Mouse (Mus musculus) limb, embryonic 14.5 days (tissue): Measurements from ENCODE around the gene Pigp. TPM values are rescaled to one million over a fixed set of nuclear protein-coding genes. Genes with fewer than 3 reads are reported as not detected.
A peak's percentile ranks its signal among the peaks of the same experiment; 100 is the strongest.

ENCODE experiments used
- ATAC-seq: fragments of 200-750 bp; cut with Nextera tagmentation; 2 replicates; pipeline ENCODE4 v1.8.0; 2017; ENCODE audit warnings: low read depth, moderate number of reproducible peaks, moderate TSS enrichment; ENCODE audit not compliant: low FRiP score
- DNase-seq: peaks from one replicate; pipeline ENCODE4 v3.0.0-alpha.2; 2015; ENCODE audit warnings: low spot score
- H3K27ac ChIP-seq: fragments of 300-500 bp; sonication (generic); replicated peaks from 2 replicates; pipeline ENCODE4 v1.5.1; 2014; ENCODE audit warnings: low read depth, mild to moderate bottlenecking, low read length, moderate library complexity, mixed read lengths
- H3K27me3 ChIP-seq: fragments of 300-500 bp; sonication (generic); 2 replicates; pipeline ENCODE4 v1.6.1; 2014; ENCODE audit warnings: low read length, mixed read lengths; ENCODE audit not compliant: control insufficient read depth, insufficient read depth
- H3K36me3 ChIP-seq: fragments of 300-500 bp; sonication (generic); 2 replicates; pipeline ENCODE4 v1.6.1; 2014; ENCODE audit warnings: mild to moderate bottlenecking, low read length, moderate library complexity, mixed read lengths; ENCODE audit not compliant: control insufficient read depth, insufficient read depth
- H3K4me1 ChIP-seq: fragments of 300-500 bp; sonication (generic); 2 replicates; pipeline ENCODE4 v1.6.1; 2014; ENCODE audit warnings: antibody characterized with exemption, low read length, mixed read lengths; ENCODE audit not compliant: control insufficient read depth, insufficient read depth
- H3K4me2 ChIP-seq: fragments of 300-500 bp; sonication (generic); replicated peaks from 2 replicates; pipeline ENCODE4 v1.6.1; 2014; ENCODE audit warnings: low read depth, mild to moderate bottlenecking, low read length, moderate library complexity; ENCODE audit not compliant: severe bottlenecking
- H3K4me3 ChIP-seq: fragments of 300-500 bp; sonication (generic); replicated peaks from 2 replicates; pipeline ENCODE4 v1.5.1; 2014; ENCODE audit warnings: low read length
- H3K9ac ChIP-seq: fragments of 300-500 bp; sonication (generic); 2 replicates; pipeline ENCODE4 v1.6.1; 2014; ENCODE audit warnings: mild to moderate bottlenecking, low read depth, low read length, moderate library complexity; ENCODE audit not compliant: severe bottlenecking
- H3K9me3 ChIP-seq: fragments of 300-500 bp; sonication (generic); 2 replicates; pipeline ENCODE4 v1.6.1; 2016; ENCODE audit warnings: low read length; ENCODE audit not compliant: control insufficient read depth
- POLR2A ChIP-seq: fragments of 200-500 bp; IDR thresholded peaks from 2 replicates; pipeline ENCODE4 v1.8.0; 2012; ENCODE audit warnings: inconsistent platforms, mild to moderate bottlenecking, moderate library complexity, borderline replicate concordance; ENCODE audit not compliant: insufficient read depth, insufficient read length; ENCODE audit errors: extremely low read depth
- WGBS: fragments of 180-500 bp; shearing (Covaris S2); extraction: QIAGEN DNeasy Blood & Tissue Kit; methylation state at CpG from one replicate; pipeline ENCODE4 v1.1.7; 2014; 5-methylcytosine and 5-hydroxymethylcytosine counted together
- polyA plus RNA-seq, 2 experiments: library from polyadenylated mRNA; depleted of rRNA in 1 of 2; stranded (reverse) in 1 of 2; unstranded in 1 of 2; fragments of >200 nt; fragmentation: Nextera tagmentation in 1 of 2; extraction: Ambion mirVana in 1 of 2; gene quantifications; 2 replicates each; pipeline versions ENCODE4 v1.2.1 to v1.2.3; 2012 to 2014

Gene Pigp
- polyA plus RNA-seq, 2 experiments, result 83.2 to 101 TPM

- Histone ChIP-seq H3K27ac (no peak within 1 kb of the TSS), H3K27me3 (peaks cover 22% of the 10 kb centered on the region)
- 2% methylated on average over 60 of the region's 63 CpGs for WGBS
These were observed 43.6 kb downstream of the Pigp start, which contains the start of gene Ripply3 for GRCm38 (mm10) chr16:94327781-94328711. Gene Ripply3, plus strand, starts transcription at chr16:94328420.

GRCm38 (mm10) chr16:94326008-94326407, 45.6 kb downstream of the Pigp start:
- no peak overlapping the region for H3K4me2 ChIP-seq
- peaks cover 12% of the 10 kb centered on the region for H3K4me1 ChIP-seq
- H3K9ac ChIP-seq, result no peak overlapping the region
- 82% methylated on average over 3 of the region's 3 CpGs for WGBS
- H3K9me3 ChIP-seq, result no peaks in the 10 kb centered on the region
- no peak for TF ChIP-seq POLR2A
- no peak overlapping the region for H3K4me3 ChIP-seq
- no peaks in the 10 kb centered on the region for H3K36me3 ChIP-seq
- no peak for ATAC-seq
- DNase-seq, result no peak
- no peak overlapping the region for H3K27ac ChIP-seq
- H3K27me3 ChIP-seq, result peaks cover 22% of the 10 kb centered on the region

More at GRCm38 (mm10) chr16:94327781-94328711, 43.6 kb downstream of the Pigp start, which contains the start of gene Ripply3:
- no peak for TF ChIP-seq POLR2A
- peaks cover 12% of the 10 kb centered on the region for H3K4me1 ChIP-seq
- H3K4me2 ChIP-seq, result peak within 1 kb of the TSS; percentile 81
- DNase-seq, result no peak
- no peak for ATAC-seq
- no peaks in the 10 kb centered on the region for H3K9me3 ChIP-seq
- H3K9ac ChIP-seq, result peak within 1 kb of the TSS; percentile 49
- H3K36me3 ChIP-seq, result no peaks in the 10 kb centered on the region
- peak within 1 kb of the TSS; percentile 51 for H3K4me3 ChIP-seq

DNA sequence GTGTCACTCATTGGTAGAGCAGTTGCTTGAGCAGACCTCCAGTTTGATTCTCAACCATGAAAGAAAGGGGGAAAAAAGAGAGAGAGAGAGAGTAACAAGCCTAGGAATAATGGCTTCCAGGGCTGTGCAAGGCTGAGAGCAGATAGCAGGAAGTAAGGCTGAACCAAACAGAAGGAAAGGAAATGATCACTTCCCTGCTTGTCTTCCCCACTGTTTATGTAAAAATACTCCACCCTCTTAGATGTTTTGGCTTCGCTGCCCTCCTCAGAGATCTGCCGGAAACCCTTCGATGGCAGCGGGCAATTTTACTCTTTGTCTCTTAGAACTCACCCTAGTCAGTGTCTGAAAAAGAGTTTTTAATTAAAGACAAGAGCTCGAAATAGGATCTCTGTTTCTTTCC, 48.0 kb downstream of the Pigp start:
- no peaks in the 10 kb centered on the region for H3K36me3 ChIP-seq

GRCm38 (mm10) chr16:94320223-94320622, 51.4 kb downstream of the Pigp start:
- 82% methylated on average over 5 of the region's 5 CpGs for WGBS
- no peak overlapping the region for H3K9ac ChIP-seq
- no peak overlapping the region for H3K4me3 ChIP-seq
- H3K4me1 ChIP-seq, result no peaks in the 10 kb centered on the region
- H3K36me3 ChIP-seq, result no peaks in the 10 kb centered on the region
- ATAC-seq (no peak), DNase-seq (no peak)
- H3K4me2 ChIP-seq, result no peak overlapping the region
- no peaks in the 10 kb centered on the region for H3K9me3 ChIP-seq
- H3K27ac ChIP-seq, result no peak overlapping the region
- TF ChIP-seq POLR2A, result no peak
- H3K27me3 ChIP-seq, result no peaks in the 10 kb centered on the region

More for the DNA sequence above, 48.0 kb downstream of the Pigp start:
- no peak overlapping the region for H3K4me2 ChIP-seq
- H3K4me1 ChIP-seq, result peaks cover 6% of the 10 kb centered on the region
- peaks cover 14% of the 10 kb centered on the region for H3K27me3 ChIP-seq
- H3K4me3 ChIP-seq, result no peak overlapping the region
- no peak overlapping the region for H3K27ac ChIP-seq
- 71% methylated on average over 5 of the region's 5 CpGs for WGBS
- no peaks in the 10 kb centered on the region for H3K9me3 ChIP-seq
- TF ChIP-seq POLR2A, result no peak
- no peak for ATAC-seq
- no peak for DNase-seq
- H3K9ac ChIP-seq, result no peak overlapping the region

DNA sequence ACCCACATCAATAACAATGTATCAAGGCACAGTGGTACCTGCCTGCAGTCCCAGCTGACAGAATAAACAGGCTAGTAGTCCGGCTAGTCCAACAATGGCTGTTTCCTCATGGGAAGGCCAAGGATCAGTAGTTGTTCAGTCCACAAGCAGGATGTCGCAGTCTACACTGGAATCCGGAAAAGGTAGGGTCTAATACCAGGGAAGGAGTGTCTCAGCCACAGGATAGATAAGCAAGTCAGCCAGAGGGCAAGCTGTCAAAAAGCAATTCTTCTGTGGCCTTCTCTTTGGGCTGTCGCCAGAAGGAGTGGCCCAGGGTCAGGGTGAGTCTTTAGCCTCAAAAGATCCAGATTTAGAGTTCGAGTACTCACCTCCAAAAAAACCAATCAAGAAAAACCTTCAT, 53.9 kb downstream of the Pigp start:
- H3K36me3 ChIP-seq, result no peaks in the 10 kb centered on the region
- H3K9me3 ChIP-seq, result no peaks in the 10 kb centered on the region
- 80% methylated on average over 5 of the region's 5 CpGs for WGBS
- ATAC-seq, result no peak
- peaks cover 5% of the 10 kb centered on the region for H3K4me1 ChIP-seq
- no peak overlapping the region for H3K27ac ChIP-seq
- no peak for TF ChIP-seq POLR2A
- no peak for DNase-seq
- H3K4me3 ChIP-seq, result no peak overlapping the region
- no peak overlapping the region for H3K4me2 ChIP-seq
- H3K27me3 ChIP-seq, result no peaks in the 10 kb centered on the region
- H3K9ac ChIP-seq, result no peak overlapping the region
